Mouse (Mus musculus): ENCODE data around the gene E2f2.

E2f2 gene

GRCm38 (mm10) chr4:136144927-136145292 lies 27.3 kb upstream of the E2f2 start:
- no peak for DNase-seq (ENCODE audit: low spot score in 2 of 2)

DNA sequence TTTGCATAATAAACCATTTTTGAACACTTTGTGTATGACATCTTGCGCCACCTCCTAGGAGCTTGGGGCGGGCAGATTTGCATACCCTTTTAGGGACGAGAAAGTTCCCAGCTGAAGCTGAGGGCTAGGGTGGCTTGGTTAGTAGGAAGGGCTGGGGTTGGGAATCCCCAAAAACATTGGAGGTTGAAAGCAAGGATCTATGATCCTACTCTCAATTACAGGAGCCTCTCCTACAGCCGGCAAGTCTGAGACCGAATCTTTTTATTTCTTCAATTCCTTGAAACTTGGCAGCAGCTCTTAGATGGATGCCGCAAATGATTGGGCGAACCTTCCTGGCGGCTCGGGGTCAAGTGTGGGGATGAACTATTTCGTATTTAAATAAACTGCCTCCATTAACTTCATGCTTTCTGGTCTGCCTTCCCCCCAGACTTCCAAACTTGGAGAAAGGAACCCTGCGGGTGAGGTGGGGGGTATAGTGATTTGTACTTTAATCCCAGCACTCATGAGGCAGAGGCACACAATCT lies 26.8 kb upstream of the E2f2 start:
- DNase-seq (ENCODE audit: low spot score in 2 of 2) = no peak

DNA sequence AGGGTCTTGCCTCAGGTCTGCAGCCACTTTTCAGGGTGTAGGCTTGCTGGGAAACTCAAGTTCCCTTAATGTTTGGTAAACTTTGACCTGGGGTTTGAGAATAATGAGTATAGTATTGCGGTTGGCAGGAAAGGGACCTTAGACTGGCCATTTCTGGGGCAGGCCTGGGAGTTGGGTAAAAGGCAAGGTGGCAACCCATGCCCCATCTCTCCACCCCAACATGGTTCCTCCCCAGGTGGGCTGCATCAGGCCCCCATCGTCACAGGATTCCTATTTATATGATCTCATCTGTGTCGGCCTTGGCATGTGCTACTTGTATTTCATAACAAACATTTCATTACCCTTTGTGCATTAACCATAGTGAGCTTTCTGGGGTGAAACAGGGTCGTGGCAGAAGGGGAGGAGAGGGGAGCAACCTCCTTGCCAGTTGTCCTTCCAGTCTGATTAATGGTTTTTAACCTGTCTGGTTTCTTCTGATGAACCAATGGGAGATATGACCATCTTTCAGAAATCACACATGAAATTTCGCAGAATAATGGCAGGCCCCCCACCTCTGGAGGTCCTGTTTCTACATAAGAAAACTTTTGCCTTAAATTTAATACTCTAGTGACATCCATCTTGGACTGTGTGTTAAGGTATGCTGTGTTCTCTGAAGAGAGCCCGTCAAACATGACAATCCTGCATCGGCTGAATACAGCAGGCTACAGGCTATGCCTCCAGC lies 26.0 kb upstream of the E2f2 start:
- DNase-seq (ENCODE audit: low spot score in 2 of 2) = no peak

- DNase-seq (ENCODE audit: low spot score in 2 of 2) = peak; percentile 68 to 78
Observed at GRCm38 (mm10) chr4:136146712-136147154, 25.5 kb upstream of the E2f2 start.

DNA sequence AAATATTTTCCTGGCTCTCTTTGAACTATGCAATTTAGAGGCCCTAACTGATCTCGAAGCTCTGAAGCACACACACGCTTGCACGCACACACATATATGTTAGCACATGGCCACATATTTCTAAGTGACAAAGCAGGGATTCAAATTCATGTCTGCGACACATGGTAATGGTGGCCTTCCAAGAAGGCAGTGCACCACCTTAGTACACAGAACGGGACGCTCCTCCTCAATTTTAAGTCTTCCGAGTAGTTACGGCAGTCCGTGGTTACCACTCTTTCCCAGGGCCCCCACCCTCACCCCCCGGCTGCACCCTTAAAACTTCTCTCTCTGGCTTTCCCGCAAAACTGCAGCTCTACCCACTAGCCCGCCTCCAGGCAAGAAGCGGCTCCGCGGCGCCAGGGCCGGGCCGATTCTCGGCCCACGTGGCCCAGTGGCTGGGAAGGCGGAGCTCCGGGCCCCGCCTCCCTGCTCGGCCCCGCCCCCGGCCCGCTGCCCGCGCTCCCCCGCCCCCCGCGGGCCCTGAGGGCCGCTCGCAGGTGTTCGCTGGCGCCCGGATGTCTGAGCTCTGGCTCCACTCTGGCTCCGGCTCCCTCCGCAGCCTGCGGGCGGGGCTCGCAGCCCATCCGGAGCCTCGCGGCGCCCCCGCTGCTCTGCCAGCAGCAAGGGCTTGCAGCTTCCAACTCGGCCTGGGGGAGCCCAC lies 24.6 kb upstream of the E2f2 start:
- DNase-seq (ENCODE audit: low spot score in 2 of 2) = peak; percentile 90 to 91

DNA sequence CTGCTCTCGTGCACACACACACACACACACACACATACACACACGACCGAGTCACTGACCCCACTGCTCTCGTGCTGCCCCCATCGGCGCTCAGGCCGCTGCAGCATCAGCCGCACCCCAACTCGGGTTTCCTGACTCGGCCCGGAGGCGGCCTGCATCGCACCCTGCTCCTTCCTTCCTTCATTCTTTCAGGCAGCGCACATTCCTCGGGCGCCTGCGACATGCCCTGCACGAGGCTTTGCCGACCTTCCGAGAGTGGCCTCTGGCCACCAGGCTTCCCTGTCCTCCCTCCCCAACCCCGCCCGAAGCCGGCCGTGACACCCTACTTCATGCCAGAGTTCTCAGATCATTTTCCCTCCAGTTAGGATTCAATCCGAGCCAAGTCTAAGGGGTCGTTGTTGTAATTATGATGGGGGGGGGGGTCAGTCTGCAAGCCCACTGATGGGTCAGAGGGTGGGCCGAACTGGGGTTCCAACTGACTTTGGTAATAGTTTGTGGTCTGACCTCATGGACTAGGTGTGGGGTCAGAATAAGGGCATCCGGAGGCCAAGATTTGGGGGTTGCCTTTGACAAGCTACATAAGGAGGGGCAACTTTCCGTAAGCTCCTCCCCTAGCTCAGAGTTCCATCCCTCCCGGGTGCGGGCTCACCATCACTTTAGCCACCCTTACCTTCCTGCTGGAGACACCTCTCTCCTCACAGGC lies 23.7 kb upstream of the E2f2 start:
- peak; percentile 73 to 79 for DNase-seq (ENCODE audit: low spot score in 2 of 2)

DNA sequence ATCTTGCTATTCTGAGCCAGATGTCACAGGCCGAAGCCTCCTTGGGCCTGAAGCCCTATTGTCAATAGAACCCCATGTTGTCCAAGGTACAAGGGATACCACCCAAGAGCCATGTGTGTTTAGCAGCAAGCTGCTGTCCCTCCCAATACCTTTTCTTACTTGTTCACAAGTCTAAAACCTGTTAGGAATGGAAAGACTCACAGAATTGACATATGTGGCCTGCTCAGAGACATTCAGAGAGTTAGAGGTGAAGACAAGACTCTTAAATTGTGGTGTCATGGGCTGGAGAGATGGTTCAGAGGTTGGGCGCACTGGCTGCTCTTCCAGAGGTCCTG lies 23.2 kb upstream of the E2f2 start:
- no peak for DNase-seq (ENCODE audit: low spot score in 2 of 2)

DNA sequence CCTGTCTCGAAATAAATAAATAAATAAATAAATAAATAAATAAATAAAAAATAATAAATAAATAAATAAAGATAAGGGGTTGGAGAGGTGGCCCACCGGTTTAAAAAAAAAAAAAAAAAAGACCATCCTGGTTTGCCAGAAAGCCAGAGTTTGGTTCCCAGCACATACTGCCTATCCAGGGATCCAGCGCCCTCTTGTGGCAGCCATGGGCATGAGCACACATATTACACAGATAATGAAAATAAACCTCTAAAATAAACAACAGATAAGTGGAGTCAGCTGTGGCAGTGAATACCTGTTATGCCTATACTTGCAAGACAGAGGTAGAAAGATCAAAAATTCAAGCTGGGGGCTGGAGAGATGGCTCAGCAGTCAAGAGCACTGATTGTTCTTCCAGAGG lies 22.5 kb upstream of the E2f2 start:
- no peak for DNase-seq (ENCODE audit: low spot score in 2 of 2)

DNA sequence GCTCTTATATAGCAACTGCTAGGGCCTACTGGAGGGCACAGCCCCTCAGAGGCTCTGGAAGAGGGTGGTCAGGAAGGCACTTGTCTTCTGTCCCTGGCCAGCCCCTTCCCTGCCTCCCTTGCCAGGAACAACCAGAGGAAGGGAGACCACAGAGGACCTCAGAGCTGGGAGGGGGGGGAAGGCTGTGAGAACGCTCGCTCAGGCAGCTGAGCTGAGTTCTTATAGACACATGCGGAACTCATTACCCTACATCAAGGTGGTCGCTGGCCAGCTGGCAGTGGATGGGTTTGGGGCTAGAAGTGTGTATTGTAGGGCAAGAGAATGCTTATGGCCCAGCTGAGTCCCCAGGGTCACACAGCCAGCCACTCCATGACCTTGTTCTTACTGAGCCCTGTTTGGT lies 21.6 kb upstream of the E2f2 start:
- DNase-seq (ENCODE audit: low spot score in 2 of 2) = no peak

GRCm38 (mm10) chr4:136152821-136153220 lies 19.4 kb upstream of the E2f2 start:
- no peak for DNase-seq (ENCODE audit: low spot score in 2 of 2)

DNA sequence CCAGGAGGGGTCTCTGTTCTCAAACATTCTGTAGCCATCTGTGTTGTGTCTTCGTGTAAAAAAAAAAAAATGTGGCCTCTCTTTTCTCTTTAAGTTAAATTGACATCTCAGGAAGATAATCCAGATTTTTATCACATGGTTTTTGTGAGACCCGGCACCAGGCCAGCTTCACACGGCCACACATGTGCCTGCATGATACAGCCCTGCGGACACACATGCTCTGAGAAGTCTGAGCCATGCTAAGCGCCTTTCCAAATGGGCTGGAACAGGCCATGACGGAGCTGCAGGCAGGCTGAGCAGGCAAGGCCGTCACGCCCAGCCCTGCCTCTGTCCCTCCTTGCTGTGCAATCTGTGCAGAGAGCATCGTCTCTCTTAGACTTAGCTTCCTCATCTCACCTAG lies 17.7 kb upstream of the E2f2 start:
- DNase-seq (ENCODE audit: low spot score in 2 of 2) = no peak

DNA sequence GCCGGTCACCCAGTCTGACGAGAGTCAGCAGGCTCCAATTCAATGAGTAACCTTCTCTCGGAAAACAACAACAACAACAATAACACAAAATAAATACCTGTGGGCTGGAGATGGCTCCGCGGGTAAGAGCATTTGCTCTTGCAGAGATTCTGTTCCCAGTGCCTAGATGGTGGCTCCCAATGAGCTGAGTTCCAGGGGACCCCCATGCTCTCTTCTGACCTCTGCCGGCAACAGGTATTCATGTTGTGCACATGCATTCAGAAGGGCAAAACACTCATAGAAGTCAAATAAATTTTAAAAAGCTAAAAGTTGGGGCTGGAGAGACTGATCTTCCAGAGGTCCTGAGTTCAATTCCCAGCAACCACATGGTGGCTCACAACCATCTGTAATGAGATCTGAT lies 13.7 kb upstream of the E2f2 start:
- no peak for DNase-seq (ENCODE audit: low spot score in 2 of 2)

- peak; percentile 55 to 81 for DNase-seq (ENCODE audit: low spot score in 2 of 2)
Observed at GRCm38 (mm10) chr4:136159802-136160397, 12.3 kb upstream of the E2f2 start.

GRCm38 (mm10) chr4:136163448-136163847 lies 8.7 kb upstream of the E2f2 start:
- DNase-seq (ENCODE audit: low spot score in 2 of 2) = peak; percentile 76 to 84

DNA sequence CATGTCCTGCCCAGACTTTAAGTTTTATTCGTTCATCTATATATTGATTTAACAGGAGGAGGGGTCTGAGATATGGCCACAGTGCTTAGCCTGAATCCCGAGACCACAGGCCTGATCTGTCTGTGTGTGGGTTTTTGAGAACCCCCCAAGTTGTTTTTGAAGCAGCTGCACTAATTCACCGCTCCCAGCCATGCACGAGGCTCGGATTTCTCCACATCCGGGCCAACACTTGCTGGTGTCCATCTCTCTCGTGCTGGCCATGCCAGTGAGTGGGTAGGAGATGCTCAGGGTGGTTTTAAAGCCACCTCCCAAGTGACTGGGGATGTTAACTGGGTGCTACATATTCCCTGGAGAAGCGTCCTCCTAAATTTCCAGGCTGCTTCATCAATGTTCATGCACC lies 7.2 kb upstream of the E2f2 start:
- DNase-seq (ENCODE audit: low spot score in 2 of 2) = no peak

DNA sequence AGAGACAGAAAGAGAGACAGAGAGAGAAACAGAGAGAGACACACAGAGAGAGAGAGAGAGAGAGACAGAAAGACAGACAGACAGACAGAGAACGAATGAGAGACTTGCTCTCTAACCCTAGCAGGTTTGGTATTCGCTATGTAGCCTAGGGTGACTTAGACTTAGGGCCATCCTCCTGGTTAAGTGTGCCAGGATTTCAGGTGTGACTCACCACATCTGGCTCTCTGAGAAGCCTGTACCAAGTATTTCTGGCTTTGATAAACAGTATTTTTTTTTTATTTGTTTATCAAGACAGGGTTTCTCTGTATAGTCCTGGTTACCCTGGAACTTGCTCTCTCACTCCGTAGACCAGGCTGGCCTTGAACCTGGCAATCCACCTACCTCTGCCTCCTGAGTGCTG lies 4.5 kb upstream of the E2f2 start:
- DNase-seq (ENCODE audit: low spot score in 2 of 2) = no peak

DNA sequence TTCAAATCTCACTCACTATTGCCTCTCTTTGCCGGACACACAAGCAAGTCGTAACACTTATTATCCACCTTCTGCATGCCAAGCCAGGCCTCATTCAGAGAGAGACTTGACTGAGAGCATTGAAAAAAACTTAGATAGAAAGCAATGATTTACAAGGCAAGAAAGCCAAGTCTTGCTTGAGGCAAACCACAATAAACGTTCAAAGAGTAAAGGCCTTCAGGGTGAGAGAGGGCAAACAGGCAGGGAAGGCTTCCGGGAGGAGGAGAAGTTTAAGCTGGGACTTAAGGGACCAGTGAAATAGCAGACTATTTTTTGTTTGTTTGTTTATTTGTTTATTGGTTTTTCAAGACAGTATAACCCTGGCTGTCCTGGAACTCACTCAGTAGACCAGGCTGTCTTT lies 1.8 kb upstream of the E2f2 start:
- DNase-seq (ENCODE audit: low spot score in 2 of 2) = no peak

- no peak for DNase-seq (ENCODE audit: low spot score in 2 of 2)
Observed at GRCm38 (mm10) chr4:136171455-136171854, 739 bp upstream of the E2f2 start.

DNA sequence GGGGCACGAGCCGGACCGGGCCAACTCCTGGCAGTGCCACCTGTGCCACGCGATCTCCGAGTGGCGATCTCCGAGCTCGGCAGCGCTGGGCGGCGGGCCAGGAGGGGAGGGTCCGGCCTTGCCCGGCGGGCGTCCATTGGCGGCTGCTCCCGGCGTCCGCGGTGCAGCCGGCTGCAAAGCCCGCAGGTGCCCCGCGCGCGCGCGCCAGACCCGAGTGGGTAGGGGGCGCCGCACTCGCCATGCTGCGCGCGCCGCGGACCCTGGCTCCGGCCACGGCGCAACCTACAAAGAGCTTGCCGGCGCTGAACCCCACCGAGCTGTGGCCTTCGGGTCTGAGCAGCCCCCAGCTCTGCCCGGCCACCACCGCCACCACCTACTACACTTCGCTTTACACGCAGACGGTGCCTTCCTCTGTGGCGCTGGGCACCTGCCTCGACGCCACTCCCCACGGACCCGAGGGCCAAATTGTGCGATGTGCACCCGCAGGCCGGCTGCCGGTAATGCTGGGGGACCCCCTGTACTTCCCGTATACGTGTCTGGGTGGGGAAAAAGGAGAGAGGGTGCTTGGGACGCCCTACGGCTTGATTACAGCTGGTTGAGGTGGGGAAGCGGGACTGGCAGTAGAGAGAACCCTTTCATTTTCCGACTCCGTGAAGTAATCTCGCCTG lies 482 bp downstream of the E2f2 start:
- DNase-seq (ENCODE audit: low spot score in 2 of 2) = no peak

DNA sequence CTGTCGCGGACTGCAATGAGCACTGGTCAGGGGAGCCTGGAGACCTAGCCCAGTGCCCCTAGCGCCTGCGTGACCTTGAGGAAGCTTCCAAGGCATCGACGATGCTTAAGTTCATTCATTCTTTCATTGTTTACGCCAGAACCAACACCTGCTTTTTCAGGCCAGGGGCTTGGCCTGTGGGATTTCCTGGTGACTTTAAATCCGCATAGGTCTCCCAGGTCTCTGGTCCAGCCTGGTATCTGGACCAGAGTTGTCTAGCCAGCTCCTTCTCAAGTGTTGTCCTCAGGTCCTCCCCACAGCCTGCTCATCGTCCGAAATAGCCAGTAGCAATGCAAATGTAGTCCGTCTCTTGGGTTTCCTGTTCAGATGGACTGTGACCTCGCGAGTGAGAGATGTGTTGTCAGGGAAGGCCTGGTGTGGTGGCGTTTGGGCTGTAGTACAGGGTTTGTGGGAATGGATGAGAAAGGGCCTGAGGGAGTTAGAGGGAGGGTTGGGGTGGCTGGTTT lies 1.1 kb downstream of the E2f2 start:
- DNase-seq (ENCODE audit: low spot score in 2 of 2) = no peak
